Mouse (Mus musculus) hindbrain, embryonic 13.5 days (tissue): ENCODE measurements at regions not wholly inside any gene's neighbourhood (a gene's known extent, or its start where the extent isn't known, plus 50 kb on each side); places are given as distances from the start of the nearest gene placed in this dataset.

ENCODE experiments used
- ATAC-seq: fragments of 200-750 bp; cut with Nextera tagmentation; 2 replicates; pipeline ENCODE4 v1.8.0; 2017; ENCODE audit warnings: moderate TSS enrichment; ENCODE audit not compliant: low FRiP score
- H3K27ac ChIP-seq: fragments of 300-500 bp; sonication (generic); 2 replicates; pipeline ENCODE4 v1.5.1; 2015; ENCODE audit warnings: inconsistent platforms, mild to moderate bottlenecking, moderate library complexity
- H3K27me3 ChIP-seq: fragments of 300-500 bp; sonication (generic); 2 replicates; pipeline ENCODE4 v1.6.1; 2015; ENCODE audit warnings: mild to moderate bottlenecking, inconsistent platforms
- H3K36me3 ChIP-seq: fragments of 300-500 bp; sonication (generic); 2 replicates; pipeline ENCODE4 v1.6.1; 2015; ENCODE audit warnings: mild to moderate bottlenecking, inconsistent platforms
- H3K4me1 ChIP-seq: fragments of 300-500 bp; sonication (generic); replicated peaks from 2 replicates; pipeline ENCODE4 v1.6.1; 2015; ENCODE audit warnings: inconsistent platforms
- H3K4me2 ChIP-seq: fragments of 300-500 bp; sonication (generic); 2 replicates; pipeline ENCODE4 v1.6.1; 2015; ENCODE audit warnings: inconsistent platforms, mild to moderate bottlenecking, moderate library complexity
- H3K4me3 ChIP-seq: fragments of 300-500 bp; sonication (generic); 2 replicates; pipeline ENCODE4 v1.5.1; 2015; ENCODE audit warnings: mild to moderate bottlenecking, inconsistent platforms
- H3K9ac ChIP-seq: fragments of 300-500 bp; sonication (generic); 2 replicates; pipeline ENCODE4 v1.6.1; 2015; ENCODE audit warnings: mild to moderate bottlenecking, inconsistent platforms
- H3K9me3 ChIP-seq: fragments of 300-500 bp; sonication (generic); 2 replicates; pipeline ENCODE4 v1.6.1; 2016; ENCODE audit warnings: inconsistent platforms
- WGBS: fragments of 180-500 bp; shearing (Covaris S2); methylation state at CpG from one replicate; pipeline ENCODE4 v1.1.7; 2015; 5-methylcytosine and 5-hydroxymethylcytosine counted together

GRCm38 (mm10) chr14:46223008-46223407 lies 156.2 kb upstream of the Gm15217 start:
- Histone ChIP-seq H3K27ac (no peak overlapping the region), H3K4me1 (no peaks in the 10 kb centered on the region), H3K4me3 (no peak overlapping the region), H3K36me3 (no peaks in the 10 kb centered on the region), H3K9ac (no peak overlapping the region), H3K9me3 (no peaks in the 10 kb centered on the region), H3K4me2 (no peak overlapping the region), H3K27me3 (no peaks in the 10 kb centered on the region)
- no peak for ATAC-seq
- 72% methylated on average over 6 of the region's 6 CpGs for WGBS

GRCm38 (mm10) chr14:46224421-46224950 lies 154.7 kb upstream of the Gm15217 start:
- no peak overlapping the region for H3K4me3 ChIP-seq
- H3K9ac ChIP-seq, result no peak overlapping the region
- no peaks in the 10 kb centered on the region for H3K27me3 ChIP-seq
- no peaks in the 10 kb centered on the region for H3K9me3 ChIP-seq
- no peaks in the 10 kb centered on the region for H3K4me1 ChIP-seq
- H3K36me3 ChIP-seq, result no peaks in the 10 kb centered on the region
- H3K4me2 ChIP-seq, result no peak overlapping the region
- ATAC-seq, result no peak
- no peak overlapping the region for H3K27ac ChIP-seq
- 84% methylated on average over 4 of the region's 4 CpGs for WGBS

DNA sequence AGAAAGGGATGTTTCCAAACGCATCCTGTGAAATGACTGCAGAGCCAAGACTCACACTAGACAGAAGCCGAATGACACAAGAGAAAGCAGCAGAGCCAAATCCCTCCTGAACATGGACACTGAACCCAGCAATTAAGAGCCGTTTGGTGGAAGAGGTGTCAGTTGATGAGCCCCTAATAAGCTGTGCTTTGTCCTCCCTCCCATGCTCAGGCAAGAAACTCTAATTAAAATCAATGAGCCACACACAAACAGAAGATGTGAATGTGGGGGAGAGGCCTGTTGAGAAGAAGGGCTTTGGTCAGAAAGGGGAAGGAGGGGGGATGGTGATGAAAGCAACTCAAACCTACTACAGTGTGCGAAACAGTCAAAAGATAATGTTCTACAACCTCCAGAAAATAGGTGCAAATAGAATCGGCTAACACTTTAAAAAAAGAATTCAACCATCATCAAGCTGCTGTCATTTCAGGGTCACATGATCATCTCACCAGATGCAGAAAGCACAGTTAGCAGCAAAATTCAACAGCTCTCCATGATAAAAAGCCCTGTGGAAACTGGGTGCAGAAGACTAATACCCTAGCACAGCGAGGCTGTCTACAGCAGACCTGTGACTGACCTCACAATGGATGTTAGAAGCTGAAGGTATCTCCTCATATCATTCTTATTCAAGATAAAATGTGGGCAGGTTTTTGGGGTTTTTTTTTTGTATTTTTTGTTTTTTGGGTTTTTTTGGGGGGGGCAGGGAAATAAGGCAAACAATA lies 153.2 kb upstream of the Gm15217 start:
- Histone ChIP-seq H3K4me1 (no peaks in the 10 kb centered on the region), H3K4me3 (no peak overlapping the region), H3K27me3 (no peaks in the 10 kb centered on the region), H3K27ac (no peak overlapping the region), H3K4me2 (no peak overlapping the region), H3K9ac (no peak overlapping the region), H3K9me3 (no peaks in the 10 kb centered on the region), H3K36me3 (no peaks in the 10 kb centered on the region)
- WGBS, result 67% methylated on average over 6 of the region's 6 CpGs
- ATAC-seq, result no peak

DNA sequence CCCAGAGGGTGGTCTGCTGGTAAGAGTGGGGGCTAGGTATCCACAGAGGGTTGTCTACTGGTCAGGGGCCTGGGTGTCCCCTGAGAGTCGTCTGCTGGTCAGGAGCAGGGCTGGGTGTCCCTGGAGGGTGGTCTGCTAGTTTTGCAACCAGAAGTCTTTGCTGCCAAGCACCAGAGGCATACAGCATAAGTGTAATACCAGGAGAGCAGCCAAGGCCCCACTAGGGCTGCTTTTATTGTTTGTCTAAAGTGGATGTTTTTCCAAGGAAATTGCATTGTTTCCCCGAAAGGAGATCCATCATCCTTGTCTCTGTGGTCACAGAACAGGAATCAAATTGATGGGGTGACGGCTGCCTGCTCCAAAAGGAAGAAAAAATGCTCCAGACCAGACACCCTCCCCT lies 145.2 kb upstream of the Gm15217 start:
- no peaks in the 10 kb centered on the region for H3K9me3 ChIP-seq
- no peak for ATAC-seq
- H3K4me1 ChIP-seq, result no peaks in the 10 kb centered on the region
- no peak overlapping the region for H3K27ac ChIP-seq
- H3K9ac ChIP-seq, result no peak overlapping the region
- H3K4me3 ChIP-seq, result no peak overlapping the region
- H3K27me3 ChIP-seq, result no peaks in the 10 kb centered on the region
- no peaks in the 10 kb centered on the region for H3K36me3 ChIP-seq
- H3K4me2 ChIP-seq, result no peak overlapping the region
- WGBS, result 56% methylated on average over 3 of the region's 3 CpGs

GRCm38 (mm10) chr14:46234835-46235234 lies 144.4 kb upstream of the Gm15217 start:
- no peaks in the 10 kb centered on the region for H3K36me3 ChIP-seq
- no peak for ATAC-seq
- H3K27me3 ChIP-seq, result no peaks in the 10 kb centered on the region
- no peak overlapping the region for H3K27ac ChIP-seq
- no peak overlapping the region for H3K4me3 ChIP-seq
- H3K4me2 ChIP-seq, result no peak overlapping the region
- no peak overlapping the region for H3K9ac ChIP-seq
- 91% methylated on average over 8 of the region's 8 CpGs for WGBS
- no peaks in the 10 kb centered on the region for H3K9me3 ChIP-seq
- H3K4me1 ChIP-seq, result no peaks in the 10 kb centered on the region

GRCm38 (mm10) chr14:46240046-46240800 lies 139.0 kb upstream of the Gm15217 start:
- no peak overlapping the region; the same call in 1 of the 2 replicates for H3K27ac ChIP-seq

DNA sequence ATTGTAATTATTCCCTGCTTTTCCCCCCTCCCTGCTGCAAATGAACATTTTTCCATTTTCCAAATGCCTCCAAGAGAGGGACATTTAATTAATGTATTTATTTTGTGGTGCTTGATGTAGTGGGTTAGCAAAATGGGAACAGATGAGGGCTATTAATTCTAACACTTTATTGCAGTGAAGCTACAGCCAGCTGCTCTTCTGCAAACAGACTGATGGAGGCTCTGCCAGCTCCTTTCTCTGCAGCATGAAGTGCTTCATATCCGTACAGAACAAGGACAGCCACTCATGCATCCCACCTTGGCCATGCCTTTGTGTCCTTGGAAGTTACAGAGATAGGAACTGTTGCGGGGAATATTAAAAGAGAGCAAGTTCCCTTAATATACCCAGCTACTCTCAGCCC lies 138.3 kb upstream of the Gm15217 start:
- WGBS, result 75% methylated on average over 2 of the region's 2 CpGs
- no peak overlapping the region; the same call in 1 of the 2 replicates for H3K27ac ChIP-seq

More at GRCm38 (mm10) chr14:46240046-46240800, 139.0 kb upstream of the Gm15217 start:
- WGBS, result 78% methylated on average over 15 of the region's 15 CpGs
- no peak for ATAC-seq
- H3K9ac ChIP-seq, result no peak overlapping the region
- no peaks in the 10 kb centered on the region for H3K4me1 ChIP-seq
- H3K36me3 ChIP-seq, result no peaks in the 10 kb centered on the region
- H3K4me2 ChIP-seq, result no peak overlapping the region
- H3K4me3 ChIP-seq, result no peak overlapping the region
- no peaks in the 10 kb centered on the region for H3K27me3 ChIP-seq
- H3K9me3 ChIP-seq, result no peaks in the 10 kb centered on the region

GRCm38 (mm10) chr14:46247491-46248484 lies 131.4 kb upstream of the Gm15217 start:
- H3K9ac ChIP-seq, result no peak overlapping the region
- 84% methylated on average over 16 of the region's 16 CpGs for WGBS
- no peaks in the 10 kb centered on the region for H3K9me3 ChIP-seq
- H3K4me2 ChIP-seq, result no peak overlapping the region
- no peaks in the 10 kb centered on the region for H3K27me3 ChIP-seq
- no peak for ATAC-seq
- H3K36me3 ChIP-seq, result no peaks in the 10 kb centered on the region
- H3K27ac ChIP-seq, result no peak overlapping the region
- H3K4me1 ChIP-seq, result no peaks in the 10 kb centered on the region
- no peak overlapping the region for H3K4me3 ChIP-seq

More for the DNA sequence above, 138.3 kb upstream of the Gm15217 start:
- H3K9ac ChIP-seq, result no peak overlapping the region
- no peaks in the 10 kb centered on the region for H3K27me3 ChIP-seq
- no peak overlapping the region for H3K4me2 ChIP-seq
- no peaks in the 10 kb centered on the region for H3K36me3 ChIP-seq
- H3K4me1 ChIP-seq, result no peaks in the 10 kb centered on the region
- no peak overlapping the region for H3K4me3 ChIP-seq
- no peak for ATAC-seq
- H3K9me3 ChIP-seq, result no peaks in the 10 kb centered on the region

DNA sequence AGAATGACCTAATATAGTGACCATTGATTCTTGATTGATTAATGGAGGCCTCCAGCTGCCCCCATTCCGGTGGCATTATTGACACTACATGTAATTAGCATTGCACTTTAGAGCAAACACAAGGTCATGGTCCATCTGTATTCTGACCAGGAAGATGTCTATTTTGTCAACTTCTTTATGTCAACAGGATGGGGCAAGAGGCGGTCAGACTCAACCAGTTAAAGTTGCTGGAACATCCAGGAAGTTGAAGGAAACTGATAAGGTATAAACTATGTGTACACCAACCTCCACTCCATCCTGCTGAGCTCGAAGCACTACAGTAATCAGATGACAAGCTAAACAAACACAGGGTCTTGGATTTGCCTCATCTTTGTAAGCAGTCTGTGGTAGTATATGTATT lies 130.1 kb upstream of the Gm15217 start:
- no peak for ATAC-seq
- no peak overlapping the region for H3K9ac ChIP-seq
- no peaks in the 10 kb centered on the region for H3K27me3 ChIP-seq
- H3K27ac ChIP-seq, result no peak overlapping the region
- H3K36me3 ChIP-seq, result no peaks in the 10 kb centered on the region
- 68% methylated on average over 3 of the region's 3 CpGs for WGBS
- no peaks in the 10 kb centered on the region for H3K4me1 ChIP-seq
- no peak overlapping the region for H3K4me2 ChIP-seq
- no peak overlapping the region for H3K4me3 ChIP-seq
- no peaks in the 10 kb centered on the region for H3K9me3 ChIP-seq

DNA sequence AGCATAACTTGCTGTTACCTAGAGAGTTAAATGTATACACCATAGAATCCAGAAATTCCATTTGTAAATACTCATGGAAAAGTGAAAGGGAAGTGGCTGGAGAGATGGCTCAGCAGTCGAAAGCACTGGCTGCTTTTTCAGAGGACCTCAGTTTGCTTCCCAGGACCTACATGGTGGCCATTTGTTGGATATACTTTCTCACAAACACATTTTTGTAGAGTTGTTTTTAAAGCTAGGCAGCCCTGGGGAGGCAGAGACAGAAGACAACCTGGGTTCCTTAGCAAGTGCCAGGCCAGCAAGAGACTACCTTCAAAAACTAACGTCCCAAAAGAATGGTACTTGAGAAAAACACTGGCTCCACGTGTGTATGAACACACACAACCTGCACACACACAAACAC lies 124.0 kb upstream of the Gm15217 start:
- no peak for ATAC-seq
- Histone ChIP-seq H3K9ac (no peak overlapping the region), H3K4me3 (no peak overlapping the region), H3K4me2 (no peak overlapping the region), H3K9me3 (no peaks in the 10 kb centered on the region), H3K27me3 (no peaks in the 10 kb centered on the region), H3K4me1 (no peaks in the 10 kb centered on the region), H3K27ac (no peak overlapping the region), H3K36me3 (no peaks in the 10 kb centered on the region)
- 78% methylated on average over 3 of the region's 3 CpGs for WGBS

- Histone ChIP-seq H3K9ac (no peak overlapping the region), H3K4me2 (no peak overlapping the region), H3K4me1 (no peaks in the 10 kb centered on the region), H3K4me3 (no peak overlapping the region), H3K36me3 (no peaks in the 10 kb centered on the region), H3K27me3 (no peaks in the 10 kb centered on the region), H3K27ac (no peak overlapping the region), H3K9me3 (no peaks in the 10 kb centered on the region)
- ATAC-seq, result no peak
- WGBS, result 10% methylated on average over 1 of the region's 1 CpGs
Measured at GRCm38 (mm10) chr14:46256336-46256735, 122.9 kb upstream of the Gm15217 start.

- no peaks in the 10 kb centered on the region for H3K36me3 ChIP-seq
- no peak for ATAC-seq
Measured at GRCm38 (mm10) chr14:46257311-46257710, 121.9 kb upstream of the Gm15217 start.

More at GRCm38 (mm10) chr14:46257311-46257710, 121.9 kb upstream of the Gm15217 start:
- no peak overlapping the region for H3K4me3 ChIP-seq
- no peak overlapping the region for H3K9ac ChIP-seq
- WGBS, result 91% methylated on average over 4 of the region's 4 CpGs
- H3K27ac ChIP-seq, result no peak overlapping the region
- H3K4me2 ChIP-seq, result no peak overlapping the region
- H3K4me1 ChIP-seq, result no peaks in the 10 kb centered on the region
- H3K27me3 ChIP-seq, result no peaks in the 10 kb centered on the region
- no peaks in the 10 kb centered on the region for H3K9me3 ChIP-seq
